Comparison of ENCODE assay signal across 1 mouse cellular context in genomic region chr3:37761741-37762140, GRCm38 (mm10).
TF ChIP-seq lines count a peak whose summit lies in the region.

No protein-coding gene starts in this region.

TF ChIP-seq in MEL, 35 proteins besides CTCF, POLR2A, EP300 and RAD21 (continued from another document):
- no peak for TF ChIP-seq CHD2 (IDR thresholded peaks at IDR 0.05; ENCODE audit: low read length)
- no peak for TF ChIP-seq SMC3 (IDR thresholded peaks at IDR 0.05; ENCODE audit: low read depth, low read length)
- no peak for TF ChIP-seq POLR2AphosphoS2 (IDR thresholded peaks at IDR 0.05; ENCODE audit: low read length)
- no peak for TF ChIP-seq ZNF384 (IDR thresholded peaks at IDR 0.05; ENCODE audit: low read depth, low read length)
- TF ChIP-seq TAL1 (IDR thresholded peaks at IDR 0.05; ENCODE audit: low read length) = peak; percentile 51
- TF ChIP-seq NRF1 (IDR thresholded peaks at IDR 0.05; ENCODE audit: insufficient read depth, low read depth, low read length, poor library complexity, severe bottlenecking) = no peak
- peak; percentile 38; the same call in 1 of the 2 replicates for TF ChIP-seq SIN3A (IDR thresholded peaks at IDR 0.05; ENCODE audit: low read length)
- peak; percentile 84 for TF ChIP-seq GATA1 (IDR thresholded peaks at IDR 0.05; ENCODE audit: low read depth, low read length)
- TF ChIP-seq POLR2AphosphoS5 (IDR thresholded peaks at IDR 0.05; ENCODE audit: borderline replicate concordance, low read depth, low read length) = no peak
- no peak for TF ChIP-seq ZMIZ1 (IDR thresholded peaks at IDR 0.05; ENCODE audit: low read depth, low read length)
- peak; percentile 28; the same call in 1 of the 2 replicates for TF ChIP-seq MAX (IDR thresholded peaks at IDR 0.05; ENCODE audit: low read length)
TF ChIP-seq in MEL: peak in this region for 9.
